Mouse (Mus musculus): ENCODE data around the gene Iqsec1.
A peak's percentile ranks its signal among the peaks of the same experiment; 100 is the strongest.

Gene Iqsec1

GRCm38 (mm10) chr6:90778841-90779240, 209.6 kb downstream of the Iqsec1 start:
- DNase-seq = no peak

GRCm38 (mm10) chr6:90777302-90777701, 211.2 kb downstream of the Iqsec1 start:
- no peak for DNase-seq

- DNase-seq = no peak
These were observed 212.9 kb downstream of the Iqsec1 start for GRCm38 (mm10) chr6:90775606-90776005.

- peak; percentile 76 to 79 for DNase-seq
These were observed 214.7 kb downstream of the Iqsec1 start for GRCm38 (mm10) chr6:90773811-90774233.

GRCm38 (mm10) chr6:90772120-90772519, 216.4 kb downstream of the Iqsec1 start:
- DNase-seq = no peak

GRCm38 (mm10) chr6:90768526-90768925, 220.0 kb downstream of the Iqsec1 start:
- DNase-seq = no peak

GRCm38 (mm10) chr6:90767874-90768273, 220.6 kb downstream of the Iqsec1 start:
- DNase-seq = no peak

GRCm38 (mm10) chr6:90764753-90765152, 223.7 kb downstream of the Iqsec1 start:
- no peak for DNase-seq

GRCm38 (mm10) chr6:90763959-90764591, 224.4 kb downstream of the Iqsec1 start:
- DNase-seq = peak; percentile 78 to 79

GRCm38 (mm10) chr6:90763295-90763694, 225.2 kb downstream of the Iqsec1 start:
- no peak for DNase-seq

GRCm38 (mm10) chr6:90762120-90762736, 226.3 kb downstream of the Iqsec1 start:
- peak in 1 of 2 experiments; percentile 37 for DNase-seq

- no peak for DNase-seq
These were observed 227.0 kb downstream of the Iqsec1 start for GRCm38 (mm10) chr6:90761301-90762056.

GRCm38 (mm10) chr6:90760886-90761285, 227.6 kb downstream of the Iqsec1 start:
- no peak for DNase-seq

GRCm38 (mm10) chr6:90759754-90760153, 228.7 kb downstream of the Iqsec1 start:
- DNase-seq = peak; percentile 80 to 84

- DNase-seq = no peak
These were observed 230.3 kb downstream of the Iqsec1 start for GRCm38 (mm10) chr6:90758155-90758554.

- peak in 1 of 2 experiments; percentile 40 for DNase-seq
These were observed 231.0 kb downstream of the Iqsec1 start for GRCm38 (mm10) chr6:90757427-90757883.

- no peak for DNase-seq
These were observed 231.9 kb downstream of the Iqsec1 start for GRCm38 (mm10) chr6:90756561-90756960.

GRCm38 (mm10) chr6:90755613-90755941, 232.9 kb downstream of the Iqsec1 start:
- DNase-seq = no peak

GRCm38 (mm10) chr6:90754927-90755612, 233.4 kb downstream of the Iqsec1 start:
- DNase-seq = peak in 1 of 2 experiments; percentile 52

GRCm38 (mm10) chr6:90754093-90754492, 234.4 kb downstream of the Iqsec1 start:
- DNase-seq = no peak

- no peak for DNase-seq
These were observed 234.8 kb downstream of the Iqsec1 start for GRCm38 (mm10) chr6:90753656-90754055.

GRCm38 (mm10) chr6:90751624-90752023, 236.9 kb downstream of the Iqsec1 start:
- DNase-seq = no peak

GRCm38 (mm10) chr6:90750091-90750490, 238.4 kb downstream of the Iqsec1 start:
- no peak for DNase-seq
